Mouse (Mus musculus): ENCODE results near the gene Rrbp1.

GRCm38 (mm10) chr2:143937861-143938260 lies 73.2 kb downstream of the Rrbp1 start:
- no peak for TF ChIP-seq CTCF (IDR thresholded peaks at IDR 0.05; ENCODE audit: low read depth, low read length)
- TF ChIP-seq GATA2 (IDR thresholded peaks at IDR 0.05; ENCODE audit: borderline replicate concordance, low read depth, low read length) = no peak
